Mouse (Mus musculus) lung, embryonic 16.5 days (tissue): ENCODE data around the gene 1700017N19Rik. TPM values are rescaled to one million over a fixed set of nuclear protein-coding genes. Genes with fewer than 3 reads are reported as not detected.

Experiments used
- ATAC-seq: fragments of 200-750 bp; cut with Nextera tagmentation; 2 replicates; pipeline ENCODE4 v1.8.0; 2017; ENCODE audit warnings: low read depth, mild to moderate bottlenecking, moderate library complexity
- H3K27ac ChIP-seq: fragments of 300-500 bp; sonication (generic); 2 replicates; pipeline ENCODE4 v1.5.1; 2014; ENCODE audit warnings: mild to moderate bottlenecking, control low read depth, low read length
- H3K27me3 ChIP-seq: fragments of 300-500 bp; sonication (generic); 2 replicates; pipeline ENCODE4 v1.6.1; 2014; ENCODE audit warnings: low read depth, low read length, mixed read lengths; ENCODE audit not compliant: control insufficient read depth, insufficient read depth
- H3K36me3 ChIP-seq: fragments of 300-500 bp; sonication (generic); 2 replicates; pipeline ENCODE4 v1.6.1; 2014; ENCODE audit warnings: low read length; ENCODE audit not compliant: control insufficient read depth, insufficient read depth
- H3K4me1 ChIP-seq: fragments of 300-500 bp; sonication (generic); replicated peaks from 2 replicates; pipeline ENCODE4 v1.6.1; 2014; ENCODE audit warnings: low read length, mixed read lengths; ENCODE audit not compliant: control insufficient read depth, insufficient read depth
- H3K4me2 ChIP-seq: fragments of 300-500 bp; sonication (generic); 2 replicates; pipeline ENCODE4 v1.6.1; 2014; ENCODE audit warnings: low read depth, low read length, control low read depth
- H3K4me3 ChIP-seq: fragments of 300-500 bp; sonication (generic); 2 replicates; pipeline ENCODE4 v1.5.1; 2014; ENCODE audit warnings: mild to moderate bottlenecking, low read length, control low read depth
- H3K9ac ChIP-seq: fragments of 300-500 bp; sonication (generic); 2 replicates; pipeline ENCODE4 v1.6.1; 2014; ENCODE audit warnings: low read length, control low read depth
- H3K9me3 ChIP-seq: fragments of 300-500 bp; sonication (generic); 2 replicates; pipeline ENCODE4 v1.6.1; 2016; ENCODE audit warnings: low read length; ENCODE audit not compliant: control insufficient read depth
- WGBS: fragments of 180-500 bp; shearing (Covaris S2); extraction: QIAGEN DNeasy Blood & Tissue Kit; methylation state at CpG from one replicate; pipeline ENCODE4 v1.1.7; 2014; 5-methylcytosine and 5-hydroxymethylcytosine counted together
- polyA plus RNA-seq: library from polyadenylated mRNA; unstranded; fragments of >200 nt; fragmentation: Nextera tagmentation; extraction: Ambion mirVana; gene quantifications from 2 replicates; pipeline ENCODE4 v1.2.1, GENCODE M21; 2015

1700017N19Rik gene
- polyA plus RNA-seq, 1 experiment from 2014 or later = not detected

GRCm38 (mm10) chr10:100642887-100643286 is 52.6 kb downstream of the 1700017N19Rik start:
- no peak for ATAC-seq
- no peak overlapping the region for H3K4me3 ChIP-seq
- H3K9ac ChIP-seq = no peak overlapping the region
- H3K27me3 ChIP-seq = no peaks in the 10 kb centered on the region
- H3K27ac ChIP-seq = no peak overlapping the region
- H3K9me3 ChIP-seq = no peaks in the 10 kb centered on the region
- H3K4me1 ChIP-seq = no peaks in the 10 kb centered on the region
- WGBS = 53% methylated on average over 3 of the region's 3 CpGs
- no peak overlapping the region for H3K4me2 ChIP-seq
- H3K36me3 ChIP-seq = no peaks in the 10 kb centered on the region

- no peaks in the 10 kb centered on the region for H3K4me1 ChIP-seq
- H3K27me3 ChIP-seq = no peaks in the 10 kb centered on the region
- H3K9me3 ChIP-seq = no peaks in the 10 kb centered on the region
- no peak overlapping the region for H3K9ac ChIP-seq
- 74% methylated on average over 4 of the region's 4 CpGs for WGBS
- no peak overlapping the region for H3K27ac ChIP-seq
- H3K36me3 ChIP-seq = no peaks in the 10 kb centered on the region
- H3K4me3 ChIP-seq = no peak overlapping the region
- ATAC-seq = no peak
- H3K4me2 ChIP-seq = no peak overlapping the region
Observed at GRCm38 (mm10) chr10:100645331-100645935, 55.1 kb downstream of the 1700017N19Rik start.

- H3K9me3 ChIP-seq = no peaks in the 10 kb centered on the region
- no peak overlapping the region for H3K9ac ChIP-seq
- H3K4me3 ChIP-seq = no peak overlapping the region
- no peaks in the 10 kb centered on the region for H3K36me3 ChIP-seq
- H3K27ac ChIP-seq = no peak overlapping the region
- H3K27me3 ChIP-seq = no peaks in the 10 kb centered on the region
- ATAC-seq = no peak
- H3K4me2 ChIP-seq = no peak overlapping the region
- no peaks in the 10 kb centered on the region for H3K4me1 ChIP-seq
Observed at GRCm38 (mm10) chr10:100654183-100654582, 63.9 kb downstream of the 1700017N19Rik start.

GRCm38 (mm10) chr10:100661970-100662590 is 71.8 kb downstream of the 1700017N19Rik start:
- 68% methylated on average over 2 of the region's 2 CpGs for WGBS
- ATAC-seq = no peak
- Histone ChIP-seq H3K4me1 (no peaks in the 10 kb centered on the region), H3K9ac (no peak overlapping the region), H3K27me3 (no peaks in the 10 kb centered on the region), H3K27ac (no peak overlapping the region), H3K4me3 (no peak overlapping the region), H3K4me2 (no peak overlapping the region), H3K36me3 (no peaks in the 10 kb centered on the region), H3K9me3 (no peaks in the 10 kb centered on the region)

Other genes starting within 250 kb of the 1700017N19Rik start
- gene Gm4302, start 249.6 kb upstream of the 1700017N19Rik start, polyA plus RNA-seq = not detected in 2 replicates
- gene Gm4303, start 244.5 kb upstream of the 1700017N19Rik start, polyA plus RNA-seq = not detected in 2 replicates
- gene Gm4305, start 239.4 kb upstream of the 1700017N19Rik start, polyA plus RNA-seq = not detected in 2 replicates
- not detected in 2 replicates for gene Gm4307, start 229.1 kb upstream of the 1700017N19Rik start, polyA plus RNA-seq
- gene Gm4312, start 207.9 kb upstream of the 1700017N19Rik start, polyA plus RNA-seq = not detected in 2 replicates
- gene Tmtc3, start 103.1 kb upstream of the 1700017N19Rik start, polyA plus RNA-seq = 25.1 and 28.1 TPM in 2 replicates
- 5.4 and 6.2 TPM in 2 replicates for gene Cep290, start 102.9 kb upstream of the 1700017N19Rik start, polyA plus RNA-seq
- 7.1 and 8.8 TPM in 2 replicates for gene 4930430F08Rik, start 61 bp upstream of the 1700017N19Rik start, polyA plus RNA-seq